Mouse (Mus musculus): ENCODE data around the gene Gm49486. TPM values are rescaled to one million over a fixed set of nuclear protein-coding genes. Genes with fewer than 3 reads are reported as not detected.

Gene Gm49486
- not detected in 2 replicates for polyA plus RNA-seq (2012; rRNA removed)

DNA sequence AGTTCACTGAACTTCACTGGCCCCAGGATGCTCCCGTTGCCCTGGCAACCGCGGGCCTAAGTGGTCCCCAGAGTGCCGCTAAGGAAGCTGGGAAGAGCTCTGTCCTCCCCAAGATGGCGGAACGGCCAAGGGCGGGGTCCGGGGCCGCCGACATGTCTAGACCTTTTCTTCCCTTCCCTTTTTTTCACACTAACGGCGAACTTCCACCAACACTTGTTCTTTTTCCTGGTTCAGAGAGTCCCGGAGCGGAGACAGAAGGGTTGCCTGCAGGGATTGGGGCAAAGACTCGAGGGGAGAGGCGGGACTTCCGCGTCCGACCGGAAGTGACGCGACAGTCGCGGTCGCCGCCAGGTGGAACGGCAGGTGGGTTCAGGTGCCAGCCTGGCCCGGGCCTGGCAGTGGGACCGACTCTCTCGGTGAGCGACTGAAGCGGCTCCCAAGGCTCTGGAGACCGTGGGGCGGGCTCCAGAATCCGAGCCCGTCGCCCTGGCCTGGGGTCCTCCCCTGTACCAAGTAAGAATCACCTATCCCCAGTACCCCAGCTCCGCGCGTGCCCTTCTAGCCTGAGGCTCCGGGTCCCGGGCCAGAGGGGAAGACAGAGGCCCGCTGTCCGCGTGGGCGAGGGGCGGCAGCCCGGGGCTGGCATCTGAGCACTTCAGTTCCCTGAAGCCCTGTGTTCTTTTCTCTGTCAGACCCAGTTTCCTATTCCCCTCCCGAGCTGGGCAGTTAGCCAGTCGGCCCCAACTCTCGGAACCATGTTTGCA lies at the start of gene Gm49486, which contains the start of gene Pick1:
Gene Gm49486, plus strand, starts transcription at position 334 of the 764 bp plus-strand sequence.
Gene Pick1, plus strand, starts transcription at position 116 of the 764 bp plus-strand sequence.

DNA sequence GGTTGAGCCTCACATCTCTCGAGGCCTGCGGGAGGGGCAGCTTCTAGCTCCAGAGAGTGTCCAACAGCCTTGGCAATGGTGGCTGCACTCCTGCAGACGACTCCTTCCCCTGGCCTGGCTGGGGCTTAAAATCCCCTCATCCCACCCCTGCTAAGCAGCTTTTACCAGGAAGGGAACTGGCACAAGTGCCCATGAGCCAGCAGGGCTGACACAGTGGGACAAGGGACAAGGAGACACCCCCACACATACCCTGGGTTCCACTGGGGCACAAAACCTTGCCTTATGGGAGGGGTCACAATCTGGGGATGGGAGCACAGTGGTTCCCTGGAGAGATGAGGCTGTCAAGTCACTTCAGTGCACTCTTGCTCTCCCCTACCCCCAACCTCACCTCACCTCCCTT lies 25.5 kb downstream of the Gm49486 start, which contains the start of gene Slc16a8:
Gene Slc16a8, minus strand, starts transcription at position 101 of the 400 bp plus-strand sequence.

DNA sequence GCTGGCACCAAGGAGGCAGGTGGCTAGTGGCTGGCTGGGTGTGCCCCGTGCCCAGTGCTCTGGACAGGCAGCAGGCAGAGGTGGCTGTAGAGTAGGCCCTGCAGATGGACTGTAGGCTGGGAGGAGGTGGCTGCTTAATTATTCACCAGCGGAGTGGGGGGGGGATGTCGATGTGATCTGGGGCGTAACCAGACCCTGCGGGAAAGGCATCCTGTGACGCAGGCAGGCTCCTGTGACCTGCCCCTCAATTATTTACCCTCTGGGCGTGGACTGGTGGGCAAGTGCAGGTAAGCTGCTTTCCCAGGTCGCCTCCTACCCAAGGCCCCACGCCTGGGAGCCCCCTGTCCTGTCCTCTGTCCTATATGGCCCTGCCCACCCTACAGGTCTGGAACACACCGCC lies 56.2 kb downstream of the Gm49486 start, which contains the start of gene Baiap2l2:
Gene Baiap2l2, minus strand, starts transcription at position 139 of the 400 bp plus-strand sequence.

Other genes with a start within 250 kb of the Gm49486 start
- 248 and 259 TPM in 2 replicates for gene H1f0, start 200.9 kb upstream of the Gm49486 start, polyA plus RNA-seq (2012; rRNA removed)
- 1.4 and 1.6 TPM in 2 replicates for gene Galr3, start 187.5 kb upstream of the Gm49486 start, polyA plus RNA-seq (2012; rRNA removed)
- 64.5 and 65.7 TPM in 2 replicates for gene Ankrd54, start 166.5 kb upstream of the Gm49486 start, polyA plus RNA-seq (2012; rRNA removed)
- 132 and 153 TPM in 2 replicates for gene Eif3l, start 154.2 kb upstream of the Gm49486 start, polyA plus RNA-seq (2012; rRNA removed)
- gene Micall1, start 120.5 kb upstream of the Gm49486 start, polyA plus RNA-seq (2012; rRNA removed): 22.2 and 23.4 TPM in 2 replicates
- 44.7 and 62.6 TPM in 2 replicates for gene Polr2f, start 88.4 kb upstream of the Gm49486 start, polyA plus RNA-seq (2012; rRNA removed)
- gene 1700088E04Rik, start 88.1 kb upstream of the Gm49486 start, polyA plus RNA-seq (2012; rRNA removed): 2.0 and 4.5 TPM in 2 replicates
- gene Sox10, start 64.2 kb upstream of the Gm49486 start, polyA plus RNA-seq (2012; rRNA removed): 9.8 and 10.4 TPM in 2 replicates
- 48.6 and 52.6 TPM in 2 replicates for gene Pick1, start 218 bp upstream of the Gm49486 start, polyA plus RNA-seq (2012; rRNA removed)
- gene Slc16a8, start 25.4 kb downstream of the Gm49486 start, polyA plus RNA-seq (2012; rRNA removed): 0.44 and 1.8 TPM in 2 replicates
- gene Baiap2l2, start 56.1 kb downstream of the Gm49486 start, polyA plus RNA-seq (2012; rRNA removed): 156 and 160 TPM in 2 replicates
- 18.6 and 21.0 TPM in 2 replicates for gene Pla2g6, start 99.0 kb downstream of the Gm49486 start, polyA plus RNA-seq (2012; rRNA removed)
- 14.4 and 17.4 TPM in 2 replicates for gene Maff, start 117.2 kb downstream of the Gm49486 start, polyA plus RNA-seq (2012; rRNA removed)
- 179 and 187 TPM in 2 replicates for gene Tmem184b, start 174.2 kb downstream of the Gm49486 start, polyA plus RNA-seq (2012; rRNA removed)
- 33.1 and 37.6 TPM in 2 replicates for gene Csnk1e, start 226.2 kb downstream of the Gm49486 start, polyA plus RNA-seq (2012; rRNA removed)

Data from colon, adult 2 months (tissue).